Mouse (Mus musculus) thymus, postnatal 0 days (tissue): ENCODE results near the gene Tbc1d7. TPM values are rescaled to one million over a fixed set of nuclear protein-coding genes. Genes with fewer than 3 reads are reported as not detected.

Experiments used
- DNase-seq: peaks from one replicate; pipeline ENCODE4 v3.0.0-alpha.2; 2015; ENCODE audit warnings: low spot score
- polyA plus RNA-seq: library from polyadenylated mRNA; unstranded; fragments of >200 nt; fragmentation: Nextera tagmentation; extraction: Ambion mirVana; gene quantifications from 2 replicates; pipeline ENCODE4 v1.2.1, GENCODE M21; 2015

The Tbc1d7 gene
- polyA plus RNA-seq, result 34.3 and 35.0 TPM in 2 replicates

DNA sequence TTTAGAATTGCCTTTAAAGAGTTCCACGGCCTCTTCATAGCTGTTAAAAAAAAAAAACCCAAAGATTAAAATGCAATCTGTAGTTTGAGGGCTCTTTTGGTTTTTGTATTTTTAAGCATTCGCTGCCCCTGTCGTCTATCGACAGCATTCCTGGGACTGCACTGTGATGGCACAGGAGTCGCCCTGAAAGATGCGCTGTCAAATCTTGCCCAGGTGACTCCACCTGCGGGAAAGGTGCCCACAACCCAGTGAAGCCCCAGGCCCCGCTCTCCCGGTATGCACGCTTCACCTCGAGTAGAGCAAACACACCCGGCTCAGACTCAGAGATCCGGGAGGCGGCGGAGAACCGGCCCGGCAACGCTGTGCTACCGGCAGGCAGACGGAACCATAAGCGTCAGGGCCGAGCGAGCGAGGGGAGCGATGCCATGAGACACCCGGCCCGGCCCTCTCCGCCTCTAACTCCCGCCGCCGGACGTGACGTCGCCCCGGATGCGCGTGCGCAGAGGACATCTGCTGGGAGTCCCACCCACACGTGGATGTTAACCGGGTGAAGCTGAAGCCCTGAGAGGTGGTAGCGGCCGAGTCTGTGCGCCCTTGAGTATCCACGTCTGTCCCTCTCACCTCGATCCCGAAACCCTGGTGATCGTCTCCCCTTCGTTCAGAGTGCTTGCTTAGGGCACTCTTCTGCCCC lies at the start of gene Tbc1d7:
Gene Tbc1d7, minus strand, starts transcription at position 482 of the 691 bp plus-strand sequence.
- peak; percentile 98 for DNase-seq

DNA sequence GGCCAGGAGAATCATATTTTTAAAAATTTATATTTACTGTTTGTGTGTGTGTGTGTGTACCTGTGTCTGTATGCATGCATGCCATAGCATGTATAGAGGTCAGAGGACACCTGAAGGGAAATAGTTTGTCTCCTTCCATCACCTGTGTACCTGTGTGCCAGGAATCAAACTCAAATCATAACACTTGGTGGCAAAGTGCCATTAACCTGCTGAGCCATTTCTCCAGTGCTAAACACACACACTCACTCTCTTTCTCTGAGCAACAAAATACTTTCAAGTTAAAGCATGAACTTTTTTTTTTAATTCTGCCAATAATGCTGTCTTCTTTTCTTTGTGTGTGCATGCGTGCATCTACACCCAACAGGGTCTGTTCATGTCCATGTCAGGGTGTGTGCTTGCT lies 49.3 kb upstream of the Tbc1d7 start:
- no peak for DNase-seq

- no peak for DNase-seq
Measured at GRCm38 (mm10) chr13:43218764-43219163, 47.5 kb upstream of the Tbc1d7 start.

DNA sequence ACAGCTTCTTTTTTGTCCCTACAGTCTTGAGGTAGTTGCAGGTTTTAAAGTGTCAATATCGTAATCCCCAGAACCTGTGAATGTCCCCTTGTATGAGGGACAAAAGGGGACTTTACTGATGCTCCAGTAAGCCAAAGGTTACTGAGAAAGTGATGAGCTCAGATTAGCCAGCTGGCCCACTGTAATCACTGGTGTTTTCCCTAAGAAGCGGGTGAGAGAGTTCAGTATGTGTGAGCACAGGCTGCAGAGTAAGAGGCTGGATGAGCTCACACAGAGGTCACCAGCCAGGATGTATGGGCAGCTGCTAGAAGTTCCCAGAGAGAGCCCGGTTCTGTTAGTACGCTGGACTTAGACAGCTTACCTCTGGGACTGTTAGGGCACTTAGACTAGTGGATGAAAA lies 47.0 kb upstream of the Tbc1d7 start:
- DNase-seq, result no peak

DNA sequence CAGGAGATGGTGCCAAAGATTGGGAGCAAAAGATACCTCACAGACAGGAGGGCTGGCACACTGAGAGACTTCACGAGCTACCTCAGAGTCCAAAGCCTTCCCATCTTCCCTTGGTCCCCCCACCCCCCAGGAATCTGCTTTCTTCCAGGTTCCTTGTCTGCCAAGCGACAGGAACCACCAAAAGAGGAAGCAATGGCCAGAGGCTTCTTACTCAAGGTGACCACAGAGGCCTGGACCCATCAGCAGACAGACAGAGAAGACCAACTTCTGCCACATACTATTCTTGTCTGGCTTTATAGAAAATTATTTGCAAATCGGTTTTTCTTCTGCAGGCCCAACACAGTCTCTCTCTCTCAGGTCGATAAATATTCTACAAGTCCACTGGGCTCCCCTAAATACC lies 46.4 kb upstream of the Tbc1d7 start:
- no peak for DNase-seq

DNA sequence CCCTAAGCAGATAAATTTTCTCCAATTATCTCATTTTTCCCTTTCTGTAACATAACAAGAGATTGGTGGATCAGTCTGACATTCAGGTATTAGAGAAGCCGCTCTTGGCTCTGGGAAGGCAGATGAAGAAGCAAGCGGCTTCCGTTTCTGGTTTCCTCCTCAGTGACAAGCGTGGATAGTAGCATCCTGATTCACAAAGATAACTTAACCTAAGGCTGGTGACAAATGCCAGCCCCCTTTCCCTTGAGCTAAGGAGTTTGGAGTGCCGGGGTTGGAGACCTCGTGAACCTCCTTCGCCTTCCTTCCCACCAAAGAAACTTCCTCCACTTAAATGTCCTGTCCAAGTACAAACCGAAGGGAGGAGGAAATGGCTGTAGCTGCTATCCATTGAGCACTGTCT lies 45.8 kb upstream of the Tbc1d7 start:
- peak; percentile 50 for DNase-seq

GRCm38 (mm10) chr13:43215994-43216706 lies 44.8 kb upstream of the Tbc1d7 start:
- DNase-seq, result peak; percentile 35

DNA sequence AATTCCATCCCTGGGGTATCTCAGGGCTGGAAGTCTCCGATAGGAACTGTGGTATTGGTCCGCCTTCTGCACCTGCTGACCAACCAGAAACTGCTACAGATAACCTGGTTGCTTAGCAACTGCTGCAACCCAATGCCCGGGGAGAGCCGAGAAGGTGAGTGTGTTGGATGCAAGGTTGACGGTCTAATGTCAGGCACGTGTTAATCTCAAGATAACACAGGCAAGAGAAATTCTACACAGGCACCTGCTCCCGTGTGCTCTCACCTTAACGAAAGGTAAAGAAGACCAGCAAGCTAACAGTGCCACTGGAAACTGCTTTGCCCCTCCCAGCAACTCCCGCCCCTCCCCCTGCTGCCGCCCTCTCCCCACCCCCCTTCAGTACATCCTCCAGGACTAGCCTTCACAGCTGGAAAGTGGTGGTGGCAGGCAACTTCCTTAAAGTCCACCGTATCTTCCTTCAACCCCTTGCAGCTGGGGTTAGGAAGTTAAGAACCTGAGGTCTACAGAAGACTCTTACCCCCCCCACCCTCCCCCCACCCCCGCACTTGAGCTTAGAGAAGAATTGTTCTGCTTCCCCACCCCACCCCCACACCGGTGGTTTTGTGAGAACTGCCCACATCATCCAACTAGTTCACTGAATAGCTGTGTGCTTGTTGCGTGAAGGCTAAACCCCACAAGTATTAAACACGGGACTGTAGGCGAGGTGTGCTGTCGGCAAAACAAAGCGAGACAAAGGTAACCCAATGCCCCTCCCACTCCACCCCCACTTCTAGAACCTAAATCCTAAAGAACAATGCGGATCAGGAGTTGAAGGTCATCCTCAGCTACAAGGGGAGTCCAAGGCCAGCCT lies 44.1 kb upstream of the Tbc1d7 start:
- peak; percentile 44 for DNase-seq

GRCm38 (mm10) chr13:43212338-43212737 lies 41.0 kb upstream of the Tbc1d7 start:
- DNase-seq, result no peak

DNA sequence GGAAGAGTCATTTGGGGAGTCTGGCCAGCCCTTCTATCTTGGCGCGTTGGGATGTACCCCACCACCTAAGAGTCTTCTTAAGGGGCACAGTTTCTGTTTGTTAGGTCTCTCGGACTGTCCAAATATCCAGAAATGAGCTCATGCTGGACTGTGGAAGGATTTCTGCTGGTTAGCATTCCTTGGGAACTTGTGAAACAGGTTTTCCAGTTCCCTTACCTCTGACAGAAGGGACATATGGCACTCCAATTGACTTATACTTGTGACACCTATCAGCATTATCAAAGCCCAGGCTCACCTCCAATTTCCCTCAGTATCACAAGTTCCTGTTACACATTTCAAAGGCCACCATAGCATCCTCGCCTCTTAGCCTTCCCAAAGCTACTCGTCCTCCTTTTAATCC lies 39.7 kb upstream of the Tbc1d7 start:
- DNase-seq, result no peak

DNA sequence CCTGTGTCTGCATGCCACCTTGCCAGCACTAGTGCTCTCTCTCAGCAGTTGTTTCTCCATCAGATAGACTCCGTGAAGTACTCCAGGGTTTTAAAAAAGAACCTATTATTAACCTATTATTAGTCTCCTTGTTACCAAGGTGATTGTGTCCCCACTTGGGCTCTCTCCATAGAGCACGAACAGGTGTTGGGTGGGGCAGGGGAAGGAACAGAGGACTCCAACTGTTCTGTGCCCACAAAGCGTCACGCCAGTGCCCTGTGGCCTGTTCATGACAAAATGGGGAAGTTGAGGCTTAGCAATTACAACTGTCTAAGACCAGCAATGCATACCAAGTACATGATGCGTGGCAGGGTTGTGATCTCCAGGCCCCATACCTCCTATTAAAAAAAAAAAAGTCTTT lies 38.3 kb upstream of the Tbc1d7 start:
- DNase-seq, result no peak

GRCm38 (mm10) chr13:43208914-43209439 lies 37.7 kb upstream of the Tbc1d7 start:
- DNase-seq, result peak; percentile 49

DNA sequence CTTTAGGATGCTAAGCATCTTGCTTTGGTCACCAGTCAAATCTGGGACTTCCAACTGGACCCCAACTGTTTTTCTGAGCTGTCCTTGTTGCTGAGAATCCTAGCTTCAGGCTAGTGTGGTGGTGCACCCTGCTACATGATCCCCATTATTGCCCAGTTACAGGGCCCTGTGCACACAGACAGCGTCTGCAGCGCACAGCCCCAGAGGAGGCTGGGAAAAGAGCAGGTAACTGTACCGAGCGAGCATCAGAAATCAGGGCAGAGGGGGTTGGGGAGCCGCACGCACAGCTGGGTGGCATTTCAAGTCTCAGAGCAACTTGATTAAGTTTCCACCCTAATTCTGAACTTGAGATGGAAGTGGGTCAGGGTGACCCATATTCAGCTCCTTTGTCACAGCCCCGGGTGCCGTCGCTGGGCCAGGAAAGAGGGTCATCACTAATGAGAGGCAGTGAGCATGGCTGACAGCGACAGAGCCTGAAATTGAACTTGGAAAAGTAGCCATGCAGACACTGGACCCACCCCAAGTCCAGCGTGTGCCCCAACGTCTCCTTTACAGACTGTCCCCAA lies 34.9 kb upstream of the Tbc1d7 start:
- DNase-seq, result no peak

GRCm38 (mm10) chr13:43203641-43204040 lies 32.3 kb upstream of the Tbc1d7 start:
- no peak for DNase-seq

- no peak for DNase-seq
Measured at GRCm38 (mm10) chr13:43203234-43203633, 31.9 kb upstream of the Tbc1d7 start.

DNA sequence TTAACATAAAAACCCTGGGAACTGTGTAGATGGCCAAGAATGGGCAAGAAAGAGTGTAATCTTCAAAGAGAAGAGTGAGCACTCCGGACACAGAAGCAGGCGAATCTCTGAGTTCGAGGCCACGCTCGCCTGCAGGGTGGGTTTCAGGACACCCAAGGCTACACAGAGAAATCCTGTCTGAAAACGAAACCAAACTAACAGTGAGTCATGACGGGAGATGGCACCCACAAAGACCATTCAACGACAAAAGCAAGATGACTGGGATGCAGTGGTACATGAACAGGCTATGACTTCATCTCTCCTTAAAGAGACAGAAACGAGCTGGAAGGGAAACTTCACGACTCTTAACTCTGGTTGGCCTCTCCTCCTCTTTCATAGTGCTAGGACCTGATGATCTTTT lies 31.1 kb upstream of the Tbc1d7 start:
- DNase-seq, result no peak

GRCm38 (mm10) chr13:43201033-43201432 lies 29.7 kb upstream of the Tbc1d7 start:
- peak; percentile 43 for DNase-seq

DNA sequence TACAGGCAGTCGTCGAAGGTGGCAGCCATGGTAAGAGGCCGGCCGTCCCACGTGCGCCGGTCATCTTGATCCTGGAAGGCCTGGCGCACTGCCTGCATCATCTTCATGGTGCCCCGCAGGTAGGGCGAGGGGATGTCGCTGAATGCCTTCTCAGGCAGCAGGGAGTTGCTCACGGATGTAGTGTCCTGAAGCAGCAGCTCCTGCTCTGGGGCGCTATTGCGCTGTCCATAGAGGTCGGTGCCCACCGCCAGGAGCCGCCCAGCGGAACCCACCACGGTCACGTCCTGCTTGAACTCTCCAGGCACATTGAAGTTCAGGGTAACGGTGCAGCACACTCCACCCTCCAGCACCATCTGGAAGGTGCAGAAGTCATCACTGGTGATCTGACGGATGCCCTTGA lies 29.2 kb upstream of the Tbc1d7 start:
- no peak for DNase-seq

- peak; percentile 35 for DNase-seq
Measured at GRCm38 (mm10) chr13:43199749-43200148, 28.4 kb upstream of the Tbc1d7 start.

DNA sequence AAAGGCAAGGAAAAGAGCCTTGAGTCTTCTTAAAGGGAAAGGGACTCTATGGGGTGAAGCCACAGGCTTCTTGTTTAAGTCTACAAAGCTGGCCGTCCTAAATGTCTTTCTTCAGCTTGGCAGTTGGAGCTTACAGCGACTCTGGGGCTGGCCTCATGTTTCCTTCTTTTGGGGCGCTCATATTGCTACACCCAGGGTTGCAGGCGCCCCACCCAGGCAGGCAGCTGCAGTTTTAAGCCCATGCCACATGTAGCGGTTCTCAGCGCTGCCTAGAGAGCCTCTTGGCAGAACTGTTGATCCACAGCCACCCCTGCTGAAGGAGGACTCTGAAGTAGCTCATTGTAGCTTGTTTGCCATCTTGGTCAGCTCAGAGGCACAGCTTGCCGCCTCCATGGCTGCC lies 28.0 kb upstream of the Tbc1d7 start:
- no peak for DNase-seq

DNA sequence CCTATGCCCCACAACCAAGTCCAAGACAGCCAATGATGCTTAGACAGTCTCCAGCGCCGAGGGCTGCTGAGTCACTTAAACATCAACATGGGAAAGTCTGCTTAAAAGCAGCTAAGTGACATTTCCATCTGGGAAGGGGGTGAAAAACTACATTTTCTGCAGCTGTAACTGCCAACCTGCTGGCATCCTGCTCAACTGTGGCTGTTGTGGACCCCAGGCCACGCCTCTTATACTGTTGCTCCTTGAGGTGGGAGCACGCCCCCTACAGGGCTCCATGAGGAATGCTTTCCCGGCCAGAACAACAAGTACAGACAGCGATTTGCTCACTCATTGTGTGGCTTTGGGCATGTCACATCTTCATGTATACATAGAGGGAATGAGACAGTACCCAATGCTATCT lies 25.9 kb upstream of the Tbc1d7 start:
- peak; percentile 48 for DNase-seq
